Mouse (Mus musculus) stomach, postnatal 0 days (tissue): Measurements from ENCODE around the gene Kdf1. TPM values are rescaled to one million over a fixed set of nuclear protein-coding genes. Genes with fewer than 3 reads are reported as not detected.

Experiments
- ATAC-seq: fragments of 200-750 bp; cut with Nextera tagmentation; 2 replicates; pipeline ENCODE4 v1.8.0; 2017; ENCODE audit not compliant: low FRiP score, low TSS enrichment
- DNase-seq: peaks from one replicate; pipeline ENCODE4 v3.0.0-alpha.2; 2016; ENCODE audit warnings: low spot score
- H3K27ac ChIP-seq: fragments of 300-500 bp; sonication (generic); replicated peaks from 2 replicates; pipeline ENCODE4 v1.5.1; 2014; ENCODE audit warnings: mild to moderate bottlenecking, control low read depth
- H3K27me3 ChIP-seq: fragments of 300-500 bp; sonication (generic); 2 replicates; pipeline ENCODE4 v1.6.1; 2014; ENCODE audit warnings: low read length; ENCODE audit not compliant: control insufficient read depth, insufficient read depth
- H3K36me3 ChIP-seq: fragments of 300-500 bp; sonication (generic); 2 replicates; pipeline ENCODE4 v1.6.1; 2014; ENCODE audit warnings: low read length, mixed read lengths; ENCODE audit not compliant: control insufficient read depth, insufficient read depth
- H3K4me1 ChIP-seq: fragments of 300-500 bp; sonication (generic); replicated peaks from 2 replicates; pipeline ENCODE4 v1.6.1; 2014; ENCODE audit warnings: antibody characterized with exemption; ENCODE audit not compliant: control insufficient read depth, insufficient read depth
- H3K4me2 ChIP-seq: fragments of 300-500 bp; sonication (generic); replicated peaks from 2 replicates; pipeline ENCODE4 v1.6.1; 2014; ENCODE audit warnings: low read depth, mild to moderate bottlenecking, control low read depth, moderate library complexity
- H3K4me3 ChIP-seq: fragments of 300-500 bp; sonication (generic); 2 replicates; pipeline ENCODE4 v1.5.1; 2014; ENCODE audit warnings: low read depth, low read length, control low read depth
- H3K9ac ChIP-seq: fragments of 300-500 bp; sonication (generic); 2 replicates; pipeline ENCODE4 v1.6.1; 2014; ENCODE audit warnings: mild to moderate bottlenecking, low read length, control low read depth, mixed read lengths
- H3K9me3 ChIP-seq: fragments of 300-500 bp; sonication (generic); 2 replicates; pipeline ENCODE4 v1.6.1; 2016; ENCODE audit warnings: low read length; ENCODE audit not compliant: control insufficient read depth
- CTCF ChIP-seq: IDR thresholded peaks from 2 replicates; pipeline ENCODE4 v1.5.1; 2016; ENCODE audit warnings: antibody characterized with exemption, low read depth, mild to moderate bottlenecking, moderate library complexity
- EP300 ChIP-seq: optimal IDR thresholded peaks from 2 replicates; pipeline ENCODE3; 2016; ENCODE audit warnings: antibody characterized with exemption
- WGBS: fragments of 180-500 bp; shearing (Covaris S2); extraction: QIAGEN DNeasy Blood & Tissue Kit; methylation state at CpG from one replicate; pipeline ENCODE4 v1.1.7; 2014; 5-methylcytosine and 5-hydroxymethylcytosine counted together
- polyA plus RNA-seq: library from polyadenylated mRNA; unstranded; fragments of >200 nt; fragmentation: Nextera tagmentation; extraction: Ambion mirVana; gene quantifications from 2 replicates; pipeline ENCODE4 v1.2.1, GENCODE M21; 2015

The Kdf1 gene
- polyA plus RNA-seq, 1 experiment from 2014 or later, result 29.2 TPM

DNA sequence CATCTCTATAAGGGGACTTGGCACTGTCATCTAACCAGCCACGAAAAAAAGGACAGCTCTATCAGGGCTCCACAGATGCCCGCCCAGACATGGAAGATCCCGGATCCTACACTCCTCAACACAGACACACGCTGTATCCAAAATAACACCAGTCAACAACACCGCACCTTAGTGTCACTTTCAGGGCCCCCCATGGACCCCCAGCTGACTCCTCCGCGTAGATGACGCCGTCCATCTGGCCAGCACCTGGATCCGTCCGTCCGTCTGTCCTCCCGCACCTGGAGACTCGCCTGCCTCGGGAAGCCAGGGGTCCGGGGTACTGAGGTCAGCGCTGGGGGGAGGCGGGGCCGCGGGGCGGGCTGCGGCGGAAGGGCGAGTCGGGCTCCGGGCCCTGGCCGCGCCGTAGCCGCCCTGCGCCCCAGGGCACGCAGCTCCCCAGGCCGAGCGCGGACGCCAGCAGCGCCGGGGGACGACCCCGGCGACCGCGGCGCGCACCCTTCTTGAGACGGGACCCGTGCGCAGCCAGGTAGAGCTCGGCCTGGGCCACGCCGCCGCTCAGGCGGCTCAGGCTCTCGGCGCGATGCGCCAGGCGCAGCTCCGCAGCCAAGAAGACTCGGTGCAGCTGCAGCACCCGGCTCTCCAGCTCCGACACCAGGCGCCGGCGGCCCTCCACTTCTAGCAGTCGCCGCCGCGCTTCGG is 21.2 kb upstream of the Kdf1 start:
- Histone ChIP-seq H3K4me1 (peaks cover 3% of the 10 kb centered on the region; the same call in 1 of the 2 replicates), H3K4me2 (peak overlapping the region; percentile 97), H3K9ac (peak overlapping the region; percentile 64), H3K27me3 (peaks cover 8% of the 10 kb centered on the region), H3K36me3 (no peaks in the 10 kb centered on the region), H3K4me3 (peak overlapping the region; percentile 58), H3K27ac (0 out of 2 replicates have a peak overlapping the region, but pooled peaks have one; percentile 35), H3K9me3 (no peaks in the 10 kb centered on the region)
- DNase-seq (no peak), ATAC-seq (peak; percentile 21; the same call in 1 of the 2 replicates)
- WGBS, result 3% methylated on average over 44 of the region's 70 CpGs
- no peak for TF ChIP-seq EP300
- no peak for TF ChIP-seq CTCF

DNA sequence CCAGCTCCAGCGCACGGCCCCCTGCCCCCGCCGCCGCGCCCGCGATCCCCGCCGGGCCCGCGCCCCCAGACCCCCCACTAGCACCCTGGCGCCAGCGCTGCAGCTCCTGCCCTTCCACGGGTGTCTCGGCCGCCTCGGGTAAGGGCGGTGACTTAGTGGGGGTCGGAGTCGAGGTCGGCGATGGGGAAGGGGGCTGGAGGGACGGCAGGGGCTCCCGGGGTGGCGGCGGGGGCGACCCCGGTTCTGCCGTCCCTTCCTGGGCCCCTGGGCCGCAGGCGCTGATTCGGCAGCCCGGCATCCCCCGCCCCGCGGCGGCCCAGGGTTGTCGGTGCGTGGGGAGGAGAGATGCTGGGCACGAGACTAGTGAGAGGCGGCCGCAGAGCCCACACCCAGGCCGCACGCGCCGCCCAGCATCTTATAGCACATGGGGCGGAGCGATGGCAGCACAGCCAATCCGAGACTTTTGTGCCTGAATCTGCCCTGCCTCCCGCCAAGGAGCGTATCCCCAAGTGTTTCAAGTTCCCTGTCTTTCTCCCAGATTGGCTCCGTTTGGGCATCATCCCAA is 20.5 kb upstream of the Kdf1 start, which contains the start of gene Trnp1:
Gene Trnp1 (minus strand): TSS at position 391 of the 565 bp plus-strand sequence.
- H3K27me3 ChIP-seq, result peaks cover 8% of the 10 kb centered on the region

DNA sequence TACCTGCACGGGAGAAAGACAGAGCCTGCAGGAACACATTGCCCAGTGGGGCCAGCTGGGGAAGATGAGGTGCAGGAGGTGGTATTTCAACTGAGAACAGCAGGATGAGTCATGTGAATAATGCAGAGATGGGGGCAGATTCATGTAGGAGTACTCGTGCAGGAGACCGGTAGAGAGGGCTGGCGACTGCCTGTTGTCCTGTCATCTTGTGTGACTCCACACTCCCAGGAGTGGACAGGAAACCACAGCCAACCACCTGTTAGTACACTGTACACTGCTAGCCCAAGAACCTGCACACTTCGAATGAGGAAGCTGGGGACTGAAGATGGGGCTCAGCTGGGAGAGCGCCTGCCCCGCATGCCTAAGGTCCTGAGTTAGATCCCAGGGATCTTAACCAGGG is 17.2 kb upstream of the Kdf1 start:
- Histone ChIP-seq H3K36me3 (no peaks in the 10 kb centered on the region), H3K4me2 (no peak overlapping the region), H3K4me1 (no peaks in the 10 kb centered on the region; the same call in 1 of the 2 replicates), H3K27ac (no peak overlapping the region), H3K27me3 (peaks cover 8% of the 10 kb centered on the region), H3K9me3 (no peaks in the 10 kb centered on the region), H3K9ac (no peak overlapping the region), H3K4me3 (no peak overlapping the region)
- DNase-seq (no peak), ATAC-seq (no peak)
- WGBS, result 46% methylated on average over 7 of the region's 7 CpGs
- TF ChIP-seq EP300, result no peak
- TF ChIP-seq CTCF, result no peak

More for the DNA sequence above, 20.5 kb upstream of the Kdf1 start, which contains the start of gene Trnp1:
- Histone ChIP-seq H3K27ac (0 out of 2 replicates have a peak within 1 kb of the TSS, but pooled peaks have one; percentile 35), H3K9ac (peak within 1 kb of the TSS; percentile 64), H3K4me2 (peak within 1 kb of the TSS; percentile 97), H3K4me1 (peaks cover 3% of the 10 kb centered on the region; the same call in 1 of the 2 replicates), H3K36me3 (no peaks in the 10 kb centered on the region), H3K9me3 (no peaks in the 10 kb centered on the region), H3K4me3 (peak within 1 kb of the TSS; percentile 58)
- DNase-seq (peak; percentile 84), ATAC-seq (peak; percentile 80)
- WGBS, result 1% methylated on average over 35 of the region's 53 CpGs
- TF ChIP-seq EP300, result no peak
- no peak for TF ChIP-seq CTCF

DNA sequence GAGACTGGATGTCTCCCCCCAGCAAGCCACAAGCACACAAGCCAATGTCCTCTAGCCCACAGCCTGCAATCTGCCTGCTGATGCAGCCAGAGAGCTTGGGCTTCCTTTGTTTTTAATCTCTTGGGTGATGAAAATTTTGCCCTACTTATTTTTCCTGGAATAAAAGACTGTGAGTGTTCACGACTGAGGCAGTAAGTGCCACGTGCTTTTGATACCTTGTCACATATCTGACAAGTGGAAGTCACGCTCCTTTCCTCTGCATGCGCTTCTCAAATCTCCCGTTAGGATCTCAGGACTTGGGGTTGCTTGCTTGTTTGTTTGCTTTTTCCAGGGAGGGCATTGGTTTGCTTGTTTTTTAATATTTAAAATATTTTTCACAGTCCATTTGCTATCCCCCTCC is 14.5 kb upstream of the Kdf1 start:
- Histone ChIP-seq H3K27ac (no peak overlapping the region), H3K9ac (no peak overlapping the region), H3K9me3 (no peaks in the 10 kb centered on the region), H3K4me3 (no peak overlapping the region), H3K4me2 (no peak overlapping the region), H3K27me3 (peaks cover 8% of the 10 kb centered on the region), H3K36me3 (no peaks in the 10 kb centered on the region), H3K4me1 (no peaks in the 10 kb centered on the region)
- WGBS, result 46% methylated on average over 5 of the region's 5 CpGs
- ATAC-seq, result no peak
- no peak for DNase-seq
- TF ChIP-seq CTCF, result no peak

DNA sequence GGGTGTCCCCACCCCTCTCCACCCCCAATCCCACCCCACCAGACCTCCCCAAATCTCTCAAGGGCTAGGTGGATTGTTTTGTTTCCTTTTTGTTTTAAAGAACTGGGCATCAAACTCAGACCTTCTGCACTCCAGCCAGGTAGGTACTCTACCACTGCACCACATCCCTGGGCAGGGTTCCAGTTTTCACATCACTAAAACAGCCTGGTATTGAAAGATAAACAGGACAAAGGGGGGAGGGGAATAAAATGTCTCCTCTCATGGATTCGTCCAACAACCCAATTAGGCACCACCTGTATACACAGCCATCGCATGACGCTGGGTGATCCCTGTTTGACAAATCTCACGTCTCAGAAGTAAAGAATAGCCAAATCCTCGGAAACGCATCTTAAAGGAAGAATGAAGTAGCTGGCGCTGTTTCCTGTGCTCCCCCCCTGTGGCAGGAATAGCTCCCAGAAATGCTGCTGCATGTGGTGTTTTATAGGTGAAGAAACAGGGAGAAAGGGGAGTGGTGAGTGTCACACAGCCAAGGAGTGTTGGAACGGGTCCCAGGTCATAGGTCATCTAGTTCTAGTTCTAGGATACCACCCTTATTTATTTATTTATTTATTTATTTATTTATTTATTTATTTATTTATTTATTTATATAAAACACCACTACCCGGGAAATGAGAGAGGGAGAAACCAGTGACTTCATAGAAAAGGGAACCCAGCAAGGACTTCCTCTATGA is 13.8 kb upstream of the Kdf1 start:
- H3K36me3 ChIP-seq, result no peaks in the 10 kb centered on the region
- no peak overlapping the region for H3K9ac ChIP-seq
- no peaks in the 10 kb centered on the region for H3K4me1 ChIP-seq
- H3K9me3 ChIP-seq, result no peaks in the 10 kb centered on the region
- no peak overlapping the region for H3K4me2 ChIP-seq
- ATAC-seq, result no peak
- WGBS, result 46% methylated on average over 9 of the region's 9 CpGs
- H3K4me3 ChIP-seq, result no peak overlapping the region
- peaks cover 6% of the 10 kb centered on the region for H3K27me3 ChIP-seq
- TF ChIP-seq EP300 (no peak), CTCF (no peak)
- no peak overlapping the region for H3K27ac ChIP-seq
- DNase-seq, result no peak
